Mouse (Mus musculus) bone marrow, adult 2 months (tissue): ENCODE data around the gene Erc2. TPM values are rescaled to one million over a fixed set of nuclear protein-coding genes. Genes with fewer than 3 reads are reported as not detected.

Experiments
- H3K27ac ChIP-seq: fragments of 200-500 bp; 2 replicates; pipeline ENCODE4 v1.5.1; 2012; ENCODE audit warnings: low read depth, mild to moderate bottlenecking, control low read depth, inconsistent platforms, low read length; ENCODE audit not compliant: control insufficient read depth, poor library complexity, insufficient read depth
- H3K4me1 ChIP-seq: fragments of 200-500 bp; 2 replicates; pipeline ENCODE4 v1.6.1; 2011; ENCODE audit warnings: low read length; ENCODE audit not compliant: control insufficient read depth, insufficient read depth
- H3K4me3 ChIP-seq: fragments of 200-500 bp; replicated peaks from 2 replicates; pipeline ENCODE3; 2011; ENCODE audit warnings: mild to moderate bottlenecking, low read depth, low read length, control low read depth; ENCODE audit not compliant: control insufficient read depth
- CTCF ChIP-seq: fragments of 200-500 bp; IDR thresholded peaks from 2 replicates; pipeline ENCODE4 v1.5.1; 2011; ENCODE audit warnings: low read length, control low read depth; ENCODE audit not compliant: control insufficient read depth, insufficient read depth
- POLR2A ChIP-seq: fragments of 200-500 bp; IDR thresholded peaks from 2 replicates; pipeline ENCODE4 v1.6.1; 2011; ENCODE audit warnings: low read depth, mild to moderate bottlenecking, control low read depth, low read length, borderline replicate concordance; ENCODE audit not compliant: control insufficient read depth
- WGBS: fragments of 180-500 bp; shearing (Covaris S2); methylation state at CpG from one replicate; pipeline ENCODE4 v1.1.7; 2018; 5-methylcytosine and 5-hydroxymethylcytosine counted together
- polyA plus RNA-seq: library from polyadenylated mRNA; stranded (reverse); fragments of >200 nt; gene quantifications from 2 replicates; pipeline ENCODE4 v1.2.4, GENCODE M21; 2011; ENCODE audit warnings: low replicate concordance; ENCODE audit not compliant: missing spikeins, insufficient read depth, insufficient read length

Erc2 gene
- polyA plus RNA-seq, 1 experiment, result not detected

DNA sequence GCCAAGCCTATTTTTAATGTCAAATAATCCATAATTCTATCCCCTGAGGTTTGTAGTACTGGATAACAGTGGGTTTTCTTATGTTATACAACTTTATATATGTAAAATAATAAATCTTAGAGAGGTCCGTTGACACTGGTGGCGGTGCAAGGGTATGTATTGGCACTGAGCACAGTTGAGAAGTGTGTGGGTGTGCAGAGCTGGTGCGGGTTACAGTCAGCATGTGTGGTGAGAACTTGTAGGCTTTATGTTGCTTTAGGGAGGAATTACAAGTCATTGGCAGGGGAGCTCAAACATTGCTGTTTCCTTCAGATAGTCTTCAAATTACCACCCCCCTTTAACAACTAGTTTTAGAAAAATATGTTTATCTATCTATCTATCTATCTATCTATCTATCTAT lies 305.1 kb downstream of the Erc2 start:
- 89% methylated on average over 3 of the region's 3 CpGs for WGBS
- Histone ChIP-seq H3K4me1 (no peaks in the 10 kb centered on the region), H3K27ac (no peak overlapping the region), H3K4me3 (no peak overlapping the region)
- no peak for TF ChIP-seq CTCF

DNA sequence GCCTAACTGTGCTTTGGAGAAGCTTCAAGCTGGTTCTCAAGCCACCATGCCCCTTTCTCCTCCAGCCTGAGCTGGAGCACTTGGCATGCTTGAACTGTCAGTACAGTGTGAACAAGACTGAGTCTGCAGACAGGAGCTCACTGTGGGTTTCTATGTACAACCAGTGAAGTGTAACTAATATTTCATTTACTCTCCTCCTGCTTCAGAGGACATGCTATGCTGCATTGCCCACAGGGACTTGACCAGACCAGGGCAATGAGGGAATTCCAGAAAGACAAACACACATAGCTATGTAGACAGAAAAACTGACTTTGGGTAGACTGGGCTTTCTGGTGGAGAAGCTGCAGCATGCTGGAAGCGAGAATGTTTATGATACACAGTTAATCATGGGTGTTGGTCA lies 311.3 kb downstream of the Erc2 start:
- H3K4me1 ChIP-seq, result no peaks in the 10 kb centered on the region
- WGBS, result 64% methylated on average over 1 of the region's 1 CpGs
- no peak overlapping the region for H3K4me3 ChIP-seq
- TF ChIP-seq POLR2A (no peak), CTCF (no peak)
- H3K27ac ChIP-seq, result no peak overlapping the region

DNA sequence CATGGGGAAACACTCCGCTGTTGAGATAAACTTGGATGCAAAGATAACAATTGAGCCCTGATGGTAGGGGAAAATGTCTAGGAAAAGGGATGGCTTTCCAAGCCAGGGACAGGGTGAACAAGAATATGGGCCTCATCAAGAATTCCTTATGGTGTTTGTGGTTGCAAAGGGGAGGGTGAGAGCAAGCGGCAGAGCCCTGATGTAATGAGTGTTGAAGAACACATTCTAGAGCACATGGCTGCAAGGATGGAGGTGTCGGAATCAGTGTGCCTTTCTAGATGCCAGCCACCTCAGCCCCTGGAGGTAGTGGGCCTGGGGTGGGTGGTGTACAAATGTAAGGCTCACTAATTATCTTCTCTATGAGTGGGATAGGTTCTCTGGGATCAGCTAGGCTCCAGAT lies 313.5 kb downstream of the Erc2 start:
- H3K27ac ChIP-seq, result no peak overlapping the region
- TF ChIP-seq CTCF (no peak), POLR2A (no peak)
- no peaks in the 10 kb centered on the region for H3K4me1 ChIP-seq
- 91% methylated on average over 3 of the region's 3 CpGs for WGBS
- H3K4me3 ChIP-seq, result no peak overlapping the region

DNA sequence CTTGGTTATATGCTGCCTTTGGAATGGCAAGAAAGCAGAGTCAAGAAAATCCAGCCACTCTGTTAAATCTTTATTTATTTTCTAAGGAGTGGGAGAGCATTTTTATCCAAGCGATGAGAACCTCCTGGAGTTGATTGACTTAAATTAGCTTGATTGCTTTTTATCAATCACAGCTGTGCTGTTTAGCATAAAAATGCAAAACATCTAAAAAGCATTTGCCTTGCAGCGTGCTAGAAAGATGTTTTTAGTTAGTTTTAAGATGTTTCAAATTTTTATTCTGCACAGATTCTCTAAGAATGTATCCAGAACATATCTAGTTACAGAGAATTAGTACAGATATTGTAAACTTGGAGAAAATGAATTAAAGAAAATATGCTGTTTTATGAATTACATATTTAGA lies 315.7 kb downstream of the Erc2 start:
- TF ChIP-seq CTCF (no peak), POLR2A (no peak)
- Histone ChIP-seq H3K4me1 (no peaks in the 10 kb centered on the region), H3K27ac (no peak overlapping the region), H3K4me3 (no peak overlapping the region)
- 77% methylated on average over 2 of the region's 2 CpGs for WGBS

DNA sequence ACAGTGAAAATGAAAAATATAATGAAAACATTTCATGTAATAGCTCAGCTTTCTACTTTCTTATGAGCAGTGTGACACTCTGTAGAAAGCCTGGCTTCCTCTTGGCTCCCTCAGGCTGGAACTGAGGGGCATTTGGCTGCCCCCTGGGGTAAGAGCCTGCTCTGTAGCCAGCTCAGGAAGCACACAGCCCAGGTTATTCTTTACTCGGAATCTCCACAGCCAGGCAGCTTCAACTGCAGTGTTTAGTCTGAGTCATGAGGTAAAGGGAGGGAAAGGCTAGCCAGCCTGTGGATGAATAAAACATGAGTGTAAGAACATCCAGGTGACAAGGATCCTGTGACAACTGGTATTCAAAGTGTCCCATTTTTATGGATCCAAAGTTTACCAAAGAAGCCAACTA lies 323.0 kb downstream of the Erc2 start:
- 55% methylated on average over 1 of the region's 1 CpGs for WGBS
- Histone ChIP-seq H3K4me1 (no peaks in the 10 kb centered on the region), H3K4me3 (no peak overlapping the region), H3K27ac (no peak overlapping the region)
- no peak for TF ChIP-seq POLR2A
- TF ChIP-seq CTCF, result no peak

DNA sequence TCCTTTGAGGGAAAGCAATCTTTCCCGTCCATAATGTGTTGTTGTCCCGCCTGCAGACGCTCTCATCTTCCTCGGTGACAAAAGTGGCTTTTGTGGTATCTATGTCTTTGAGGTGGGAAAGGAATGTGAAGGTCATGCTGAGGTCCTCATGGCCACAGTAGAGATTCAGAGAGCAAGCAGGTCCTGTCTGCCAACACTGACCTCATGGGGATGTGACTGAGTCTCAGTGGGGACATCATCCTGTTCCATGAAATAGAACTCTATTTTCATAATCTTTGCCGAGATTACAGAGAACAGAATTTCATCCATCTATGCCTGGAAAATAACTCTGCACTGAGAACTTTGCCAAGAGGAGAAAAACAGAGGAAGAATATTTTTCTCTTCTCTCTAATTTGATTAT lies 324.0 kb downstream of the Erc2 start:
- 79% methylated on average over 5 of the region's 5 CpGs for whole genome bisulfite sequencing
- H3K4me3 ChIP-seq, result no peak overlapping the region
- no peak for TF ChIP-seq POLR2A
- TF ChIP-seq CTCF, result no peak
- no peaks in the 10 kb centered on the region for H3K4me1 ChIP-seq
- H3K27ac ChIP-seq, result no peak overlapping the region

DNA sequence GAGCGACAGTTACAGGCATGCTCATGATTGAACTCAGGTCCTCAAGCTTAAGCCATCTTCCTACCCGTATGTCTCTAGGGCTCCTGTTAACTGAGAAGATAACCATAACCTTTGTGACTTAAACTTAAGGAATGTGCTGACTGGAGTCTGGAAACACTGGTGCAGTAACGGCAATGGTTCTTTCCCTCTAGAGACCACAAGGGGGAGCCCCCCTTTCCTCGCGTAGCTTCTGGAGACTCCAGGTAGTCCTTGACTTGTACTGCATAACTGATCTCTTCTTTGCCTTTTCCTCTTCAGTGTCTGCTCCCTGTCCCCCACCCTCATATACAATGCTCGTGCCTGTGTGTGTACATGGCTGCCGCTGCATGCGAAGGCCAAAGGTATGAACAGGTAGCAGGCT lies 326.2 kb downstream of the Erc2 start:
- Histone ChIP-seq H3K4me1 (no peaks in the 10 kb centered on the region), H3K4me3 (no peak overlapping the region), H3K27ac (no peak overlapping the region)
- no peak for TF ChIP-seq POLR2A
- TF ChIP-seq CTCF, result peak; percentile 13; the same call in 1 of the 2 replicates
- 68% methylated on average over 8 of the region's 8 CpGs for WGBS

DNA sequence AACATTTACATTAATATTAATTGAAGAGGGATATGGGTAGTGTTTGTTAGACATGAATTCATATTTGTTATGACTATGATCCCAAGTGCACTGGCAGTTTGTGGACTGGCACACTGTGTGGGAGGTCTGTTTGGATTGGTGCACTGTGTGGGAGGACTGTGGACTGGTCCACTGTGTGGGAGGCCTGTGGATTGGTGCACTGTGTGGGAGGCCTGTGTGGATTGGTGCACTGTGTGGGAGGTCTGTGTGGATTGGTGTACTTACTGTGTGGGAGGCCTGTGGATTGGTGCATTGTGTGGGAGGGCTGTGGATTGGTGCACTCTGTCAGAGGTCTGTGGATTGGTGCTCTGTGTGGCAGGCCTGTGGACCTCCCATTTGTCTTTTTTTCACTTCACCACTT lies 331.6 kb downstream of the Erc2 start:
- TF ChIP-seq POLR2A (no peak), CTCF (no peak)
- Histone ChIP-seq H3K4me3 (no peak overlapping the region), H3K27ac (no peak overlapping the region), H3K4me1 (no peaks in the 10 kb centered on the region)

DNA sequence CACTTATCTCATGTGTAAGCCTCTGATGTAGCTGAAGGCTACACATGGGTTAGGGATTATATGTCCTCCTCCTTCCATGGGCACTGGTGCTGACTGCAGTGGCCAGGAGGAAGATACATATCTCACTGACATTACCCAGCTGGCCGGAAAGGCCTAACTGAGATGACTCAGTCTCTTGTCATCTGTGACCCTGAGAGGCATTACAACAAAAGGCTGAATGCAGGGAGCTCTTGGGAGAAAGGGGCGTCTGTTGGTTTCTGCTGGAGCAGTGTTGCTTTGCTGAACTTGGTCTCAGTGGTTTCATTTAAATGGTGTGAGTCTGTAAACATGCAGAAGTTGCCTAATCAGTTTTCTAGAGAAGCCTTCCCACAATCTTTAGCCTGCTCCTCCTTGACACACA lies 334.6 kb downstream of the Erc2 start:
- Histone ChIP-seq H3K4me1 (no peaks in the 10 kb centered on the region), H3K27ac (no peak overlapping the region), H3K4me3 (no peak overlapping the region)
- TF ChIP-seq POLR2A, result no peak
- no peak for TF ChIP-seq CTCF
- 71% methylated on average over 2 of the region's 2 CpGs for WGBS
